Mouse (Mus musculus): ENCODE measurements around the gene Aldh1b1. TPM values are rescaled to one million over a fixed set of nuclear protein-coding genes. Genes with fewer than 3 reads are reported as not detected.
A peak's percentile ranks its signal among the peaks of the same experiment; 100 is the strongest.

Aldh1b1 gene
- total RNA-seq, 2 experiments from 2014 or later = 0.75 TPM; not detected in 1

- ATAC-seq (replicated peaks; ENCODE audit: low FRiP score, low TSS enrichment, poor library complexity, severe bottlenecking) = no peak
Measured at GRCm38 (mm10) chr4:45771173-45771572, 27.6 kb upstream of the Aldh1b1 start.

GRCm38 (mm10) chr4:45771619-45772018, 27.2 kb upstream of the Aldh1b1 start:
- ATAC-seq (replicated peaks; ENCODE audit: low FRiP score, low TSS enrichment, poor library complexity, severe bottlenecking) = peak; percentile 59; the same call in 1 of the 2 replicates

- no peak for ATAC-seq (replicated peaks; ENCODE audit: low FRiP score, low TSS enrichment, poor library complexity, severe bottlenecking)
Measured at GRCm38 (mm10) chr4:45783671-45784070, 15.2 kb upstream of the Aldh1b1 start.

DNA sequence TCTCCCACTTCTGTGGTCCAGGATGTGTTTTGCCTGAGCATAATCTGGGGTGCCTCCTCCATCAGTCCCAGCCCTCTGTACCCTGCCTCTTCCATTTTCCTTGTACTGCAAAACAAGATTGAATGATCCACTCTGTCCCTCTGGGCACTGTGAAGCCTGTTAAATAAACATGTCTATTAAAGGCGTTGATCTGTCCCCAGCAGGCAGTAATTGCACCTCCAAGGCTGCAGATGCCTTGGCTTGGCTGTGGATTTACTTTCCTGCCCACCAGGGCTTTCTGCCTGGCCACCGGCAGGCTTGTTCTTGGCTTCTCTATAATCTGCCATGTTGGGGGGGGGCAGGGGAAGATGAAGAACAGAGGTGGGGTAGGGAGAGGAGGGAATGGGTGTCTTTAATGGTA, 12.9 kb upstream of the Aldh1b1 start:
- no peak for ATAC-seq (replicated peaks; ENCODE audit: low FRiP score, low TSS enrichment, poor library complexity, severe bottlenecking)

DNA sequence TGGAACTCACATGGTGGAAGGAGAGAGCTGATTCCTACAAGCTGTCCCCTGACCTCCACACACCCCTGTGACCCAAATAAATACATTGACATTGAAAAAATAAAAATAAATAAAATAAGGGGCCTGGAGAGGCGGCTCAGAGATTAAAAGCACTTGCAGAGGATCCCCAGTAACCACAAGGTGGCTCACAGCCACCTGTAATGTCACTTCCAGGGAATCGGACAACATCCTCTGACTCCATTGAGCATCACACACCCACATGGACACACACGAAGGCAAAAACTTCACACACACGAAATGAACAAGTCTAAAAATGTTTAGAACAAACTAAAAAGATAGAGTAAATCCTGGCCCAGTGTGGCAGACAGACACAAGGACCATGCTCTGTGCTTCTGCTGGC, 12.1 kb upstream of the Aldh1b1 start:
- no peak for ATAC-seq (replicated peaks; ENCODE audit: low FRiP score, low TSS enrichment, poor library complexity, severe bottlenecking)

GRCm38 (mm10) chr4:45788446-45789081, 10.3 kb upstream of the Aldh1b1 start:
- ATAC-seq (replicated peaks; ENCODE audit: low FRiP score, low TSS enrichment, poor library complexity, severe bottlenecking) = no peak

DNA sequence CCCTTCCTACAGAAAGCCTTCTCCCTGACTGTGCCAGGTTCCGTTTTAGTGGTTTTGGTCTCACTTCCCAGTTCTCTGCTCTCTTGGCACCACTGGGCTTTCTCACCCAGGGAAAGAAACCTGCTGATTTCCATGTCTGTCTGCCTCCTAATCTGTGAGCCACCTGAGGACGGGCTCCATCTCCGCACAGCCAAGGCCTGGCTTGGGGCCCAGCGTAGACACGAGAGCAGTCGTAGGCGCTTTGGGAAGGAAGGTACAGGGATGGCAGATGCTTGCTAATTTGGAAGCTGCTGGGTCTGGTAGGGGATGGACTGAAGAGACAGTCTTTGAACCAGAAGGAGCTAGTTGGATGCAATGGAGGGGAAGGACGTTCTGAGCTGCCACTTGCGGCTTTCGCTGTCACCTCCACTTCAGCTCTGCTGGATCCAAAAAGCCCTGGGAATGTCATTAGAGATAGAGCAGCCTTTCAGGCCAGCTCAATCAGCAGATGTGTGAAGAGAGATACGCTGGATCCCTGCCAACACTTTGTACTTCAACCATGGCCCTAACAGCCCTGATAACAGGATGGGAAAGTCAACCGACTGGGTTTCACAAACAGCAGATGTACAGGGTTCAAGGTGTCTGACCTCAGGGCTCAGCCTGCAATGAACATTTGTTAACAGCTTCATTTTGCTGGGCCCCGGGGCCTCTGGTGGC, 9.4 kb upstream of the Aldh1b1 start:
- ATAC-seq (replicated peaks; ENCODE audit: low FRiP score, low TSS enrichment, poor library complexity, severe bottlenecking) = peak; percentile 68

DNA sequence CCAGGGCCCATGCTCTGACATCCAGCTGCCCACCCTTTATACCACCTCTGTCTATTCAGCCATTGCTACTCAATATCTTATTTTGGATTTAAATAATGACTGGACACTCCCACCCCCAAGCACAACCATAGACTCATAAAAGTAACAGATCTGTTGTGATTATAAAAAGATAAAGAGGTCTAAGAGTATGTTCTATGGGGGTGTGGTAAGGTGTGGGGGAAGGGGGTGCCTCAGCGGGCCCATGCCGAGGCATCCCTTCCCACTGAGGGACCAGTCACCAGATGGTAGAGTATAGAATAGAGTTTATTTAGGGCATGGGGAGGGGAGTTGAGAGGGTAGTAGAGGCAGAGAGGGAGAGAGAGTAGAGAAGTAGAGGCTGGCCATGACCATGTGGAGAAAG, 8.8 kb upstream of the Aldh1b1 start:
- no peak for ATAC-seq (replicated peaks; ENCODE audit: low FRiP score, low TSS enrichment, poor library complexity, severe bottlenecking)

DNA sequence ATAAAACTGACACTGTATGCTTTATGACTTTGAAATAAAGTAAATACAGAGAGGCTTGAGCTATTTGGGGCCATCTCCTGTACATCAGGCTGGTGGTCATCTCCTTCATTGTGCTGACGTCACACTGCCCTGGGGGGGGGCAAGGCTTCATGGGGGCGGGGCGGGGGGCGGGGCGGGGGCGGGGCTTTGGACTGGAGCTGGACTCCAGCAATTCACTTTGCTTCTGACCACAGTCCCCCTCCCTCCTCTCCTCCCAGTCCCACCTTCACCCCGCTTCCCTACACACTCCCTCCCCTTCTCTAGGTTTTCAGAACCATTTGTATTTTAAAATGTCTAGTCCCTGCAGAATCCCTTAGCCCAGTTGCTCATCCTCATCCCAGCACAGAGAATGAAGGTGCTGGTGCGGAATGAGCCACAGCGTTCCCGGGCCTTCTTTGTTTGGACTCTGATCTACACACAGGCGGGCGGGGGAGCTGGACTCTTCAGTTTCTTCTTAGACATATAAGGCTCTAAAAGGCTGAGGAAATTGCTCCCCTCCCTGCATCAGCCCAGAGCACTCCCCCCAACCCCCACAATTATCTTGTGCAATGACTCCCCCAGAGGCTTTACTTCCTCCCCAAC, 3.5 kb upstream of the Aldh1b1 start:
- ATAC-seq (replicated peaks; ENCODE audit: low FRiP score, low TSS enrichment, poor library complexity, severe bottlenecking) = no peak

GRCm38 (mm10) chr4:45796760-45797159, 2.1 kb upstream of the Aldh1b1 start:
- no peak for ATAC-seq (replicated peaks; ENCODE audit: low FRiP score, low TSS enrichment, poor library complexity, severe bottlenecking)

DNA sequence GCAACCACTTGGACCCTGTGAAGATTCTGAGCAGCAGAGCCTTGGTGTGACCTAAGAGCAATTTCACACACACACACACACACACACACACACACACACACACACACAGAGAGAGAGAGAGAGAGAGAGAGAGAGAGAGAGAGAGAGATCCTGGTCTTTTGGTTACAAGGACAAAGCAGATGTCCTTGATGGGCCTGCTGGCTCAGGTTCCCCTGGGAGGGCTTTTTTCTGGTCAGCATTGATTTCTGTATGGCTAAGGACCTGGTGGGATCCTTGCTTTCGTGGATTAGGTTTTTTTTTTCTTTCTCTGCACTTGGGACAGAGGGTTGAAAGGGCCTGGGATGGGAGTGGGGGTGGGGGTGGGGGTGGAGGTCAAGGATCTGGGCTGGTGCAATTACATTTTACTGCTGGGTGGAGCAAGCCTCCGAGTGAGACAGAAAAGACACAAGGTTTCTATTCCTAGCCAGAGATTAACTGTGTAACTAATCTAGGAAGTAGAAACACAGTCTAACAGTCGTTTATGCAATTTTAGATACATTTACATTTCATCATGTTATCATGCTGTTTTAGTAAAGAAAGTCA, 1.2 kb downstream of the Aldh1b1 start:
- ATAC-seq (replicated peaks; ENCODE audit: low FRiP score, low TSS enrichment, poor library complexity, severe bottlenecking) = no peak

- ATAC-seq (replicated peaks; ENCODE audit: low FRiP score, low TSS enrichment, poor library complexity, severe bottlenecking) = no peak
Measured at GRCm38 (mm10) chr4:45802900-45803299, 4.1 kb downstream of the Aldh1b1 start.

DNA sequence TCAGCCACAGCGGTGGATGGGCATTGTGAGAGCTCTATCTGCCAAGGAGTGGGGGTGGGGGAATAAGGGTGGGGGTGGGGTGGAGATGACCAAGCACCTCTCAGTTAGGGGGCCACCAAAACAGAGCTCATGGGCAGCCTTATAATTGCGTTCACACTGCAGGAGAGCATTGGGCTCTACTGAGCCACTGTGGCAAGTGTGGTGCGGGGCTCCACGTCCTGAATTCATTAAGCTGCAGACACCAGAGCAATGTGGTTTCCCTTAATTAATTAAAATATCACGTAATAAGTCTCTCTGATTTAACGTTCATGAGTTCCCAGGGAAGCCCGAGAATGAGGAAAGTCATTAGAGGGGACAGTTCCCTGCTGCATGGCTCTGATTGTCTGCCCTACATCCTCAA, 9.2 kb downstream of the Aldh1b1 start:
- ATAC-seq (replicated peaks; ENCODE audit: low FRiP score, low TSS enrichment, poor library complexity, severe bottlenecking) = no peak

DNA sequence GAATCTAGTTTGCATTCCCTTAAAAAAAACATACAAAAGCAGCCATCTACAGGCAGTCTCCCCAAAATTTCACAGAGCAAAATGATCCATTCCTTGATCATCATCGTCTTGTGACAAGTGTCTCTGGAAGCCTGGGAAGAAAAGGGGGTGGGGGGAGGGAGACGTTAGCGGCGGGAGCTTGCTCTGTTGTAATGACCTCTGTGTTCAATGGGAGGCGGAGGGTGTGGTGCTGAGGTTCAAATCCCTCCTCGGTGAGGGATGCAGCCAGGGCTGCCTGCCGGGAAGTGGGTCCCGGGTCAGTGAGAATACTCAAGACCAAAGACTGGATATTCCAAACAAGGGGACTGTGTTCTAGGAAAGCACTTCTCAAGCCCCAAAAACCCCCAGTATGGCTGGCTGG, 12.4 kb downstream of the Aldh1b1 start:
- no peak for ATAC-seq (replicated peaks; ENCODE audit: low FRiP score, low TSS enrichment, poor library complexity, severe bottlenecking)

GRCm38 (mm10) chr4:45815542-45815941, 16.7 kb downstream of the Aldh1b1 start:
- 0 out of 2 replicates have a peak, but pooled peaks have one; percentile 43 for ATAC-seq (replicated peaks; ENCODE audit: low FRiP score, low TSS enrichment, poor library complexity, severe bottlenecking)

DNA sequence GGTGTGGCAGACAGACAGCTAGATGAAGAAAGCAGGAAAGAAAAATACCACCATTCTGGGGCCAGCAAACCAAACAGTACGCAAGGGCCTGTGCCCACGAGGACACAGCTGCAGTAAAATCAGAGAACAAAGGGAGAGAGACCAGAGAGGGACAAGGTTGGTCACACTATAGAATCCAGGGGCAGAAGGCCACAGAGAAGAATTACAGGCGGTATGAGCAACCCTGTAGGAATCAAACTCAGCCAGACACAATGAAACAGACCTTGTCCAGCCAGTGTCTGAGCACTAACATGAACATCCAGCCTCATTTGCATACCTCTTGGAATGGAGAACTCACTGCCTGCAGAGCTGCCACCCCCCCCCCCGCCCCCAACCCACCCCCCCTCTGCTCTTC, 20.0 kb downstream of the Aldh1b1 start:
- no peak for ATAC-seq (replicated peaks; ENCODE audit: low FRiP score, low TSS enrichment, poor library complexity, severe bottlenecking)

GRCm38 (mm10) chr4:45819208-45819931, 20.5 kb downstream of the Aldh1b1 start:
- ATAC-seq (replicated peaks; ENCODE audit: low FRiP score, low TSS enrichment, poor library complexity, severe bottlenecking) = peak; percentile 60; the same call in 1 of the 2 replicates

GRCm38 (mm10) chr4:45820074-45820830, 21.4 kb downstream of the Aldh1b1 start:
- ATAC-seq (replicated peaks; ENCODE audit: low FRiP score, low TSS enrichment, poor library complexity, severe bottlenecking) = no peak

DNA sequence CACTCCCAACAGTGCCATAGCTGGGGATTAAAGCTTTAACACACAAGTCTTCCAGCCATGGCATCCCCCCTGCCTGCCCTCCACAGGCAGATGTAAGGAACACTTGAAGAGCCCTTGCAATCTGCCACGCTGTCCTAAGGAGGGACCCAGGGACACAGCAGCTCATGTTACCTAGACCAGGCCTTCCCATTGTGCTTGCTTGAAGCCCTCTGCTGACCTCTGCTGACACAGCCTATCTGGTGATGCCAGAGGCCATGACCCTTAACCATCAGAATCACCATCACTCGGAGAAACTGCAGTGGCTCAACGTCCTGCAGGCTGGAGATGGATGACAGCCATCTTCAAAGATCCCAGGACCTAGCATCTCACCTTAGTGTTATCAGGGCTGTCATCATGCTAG, 23.2 kb downstream of the Aldh1b1 start:
- no peak for ATAC-seq (replicated peaks; ENCODE audit: low FRiP score, low TSS enrichment, poor library complexity, severe bottlenecking)
